Mouse (Mus musculus) limb, embryonic 14.5 days (tissue): ENCODE results near the gene Crkl. TPM values are rescaled to one million over a fixed set of nuclear protein-coding genes. Genes with fewer than 3 reads are reported as not detected.

Source experiments
- ATAC-seq: fragments of 200-750 bp; cut with Nextera tagmentation; 2 replicates; pipeline ENCODE4 v1.8.0; 2017; ENCODE audit warnings: low read depth, moderate number of reproducible peaks, moderate TSS enrichment; ENCODE audit not compliant: low FRiP score
- DNase-seq: peaks from one replicate; pipeline ENCODE4 v3.0.0-alpha.2; 2015; ENCODE audit warnings: low spot score
- H3K27ac ChIP-seq: fragments of 300-500 bp; sonication (generic); replicated peaks from 2 replicates; pipeline ENCODE4 v1.5.1; 2014; ENCODE audit warnings: low read depth, mild to moderate bottlenecking, low read length, moderate library complexity, mixed read lengths
- H3K27me3 ChIP-seq: fragments of 300-500 bp; sonication (generic); 2 replicates; pipeline ENCODE4 v1.6.1; 2014; ENCODE audit warnings: low read length, mixed read lengths; ENCODE audit not compliant: control insufficient read depth, insufficient read depth
- H3K36me3 ChIP-seq: fragments of 300-500 bp; sonication (generic); 2 replicates; pipeline ENCODE4 v1.6.1; 2014; ENCODE audit warnings: mild to moderate bottlenecking, low read length, moderate library complexity, mixed read lengths; ENCODE audit not compliant: control insufficient read depth, insufficient read depth
- H3K4me1 ChIP-seq: fragments of 300-500 bp; sonication (generic); 2 replicates; pipeline ENCODE4 v1.6.1; 2014; ENCODE audit warnings: antibody characterized with exemption, low read length, mixed read lengths; ENCODE audit not compliant: control insufficient read depth, insufficient read depth
- H3K4me2 ChIP-seq: fragments of 300-500 bp; sonication (generic); replicated peaks from 2 replicates; pipeline ENCODE4 v1.6.1; 2014; ENCODE audit warnings: low read depth, mild to moderate bottlenecking, low read length, moderate library complexity; ENCODE audit not compliant: severe bottlenecking
- H3K4me3 ChIP-seq: fragments of 300-500 bp; sonication (generic); replicated peaks from 2 replicates; pipeline ENCODE4 v1.5.1; 2014; ENCODE audit warnings: low read length
- H3K9ac ChIP-seq: fragments of 300-500 bp; sonication (generic); 2 replicates; pipeline ENCODE4 v1.6.1; 2014; ENCODE audit warnings: mild to moderate bottlenecking, low read depth, low read length, moderate library complexity; ENCODE audit not compliant: severe bottlenecking
- H3K9me3 ChIP-seq: fragments of 300-500 bp; sonication (generic); 2 replicates; pipeline ENCODE4 v1.6.1; 2016; ENCODE audit warnings: low read length; ENCODE audit not compliant: control insufficient read depth
- POLR2A ChIP-seq: fragments of 200-500 bp; IDR thresholded peaks from 2 replicates; pipeline ENCODE4 v1.8.0; 2012; ENCODE audit warnings: inconsistent platforms, mild to moderate bottlenecking, moderate library complexity, borderline replicate concordance; ENCODE audit not compliant: insufficient read depth, insufficient read length; ENCODE audit errors: extremely low read depth
- WGBS: fragments of 180-500 bp; shearing (Covaris S2); extraction: QIAGEN DNeasy Blood & Tissue Kit; methylation state at CpG from one replicate; pipeline ENCODE4 v1.1.7; 2014; 5-methylcytosine and 5-hydroxymethylcytosine counted together
- polyA plus RNA-seq, 2 experiments: library from polyadenylated mRNA; depleted of rRNA in 1 of 2; stranded (reverse) in 1 of 2; unstranded in 1 of 2; fragments of >200 nt; fragmentation: Nextera tagmentation in 1 of 2; extraction: Ambion mirVana in 1 of 2; gene quantifications; 2 replicates each; pipeline versions ENCODE4 v1.2.1 to v1.2.3; 2012 to 2014

Crkl gene
- 36.6 and 65.3 TPM in 2 replicates for polyA plus RNA-seq (2012; rRNA removed)
- 62.9 and 70.7 TPM in 2 replicates for polyA plus RNA-seq (2014; fragmentation: Nextera tagmentation; extraction: Ambion mirVana)

GRCm38 (mm10) chr16:17451541-17452372 lies at the start of gene Crkl:
Gene Crkl (plus strand): TSS chr16:17451987.
- peak within 1 kb of the TSS; percentile 93 for H3K4me3 ChIP-seq
- peak within 1 kb of the TSS; percentile 90 for H3K27ac ChIP-seq
- peaks cover 14% of the 10 kb centered on the region for H3K4me1 ChIP-seq
- H3K4me2 ChIP-seq, result peak within 1 kb of the TSS; percentile 90
- no peaks in the 10 kb centered on the region for H3K9me3 ChIP-seq
- peak; percentile 92; the same call in 1 of the 2 replicates for TF ChIP-seq POLR2A
- peak; percentile 99 for DNase-seq
- no peaks in the 10 kb centered on the region for H3K27me3 ChIP-seq
- peak; percentile 98 for ATAC-seq
- under 1% methylated on average over 56 of the region's 63 CpGs for WGBS
- peak within 1 kb of the TSS; percentile 89 for H3K9ac ChIP-seq
- H3K36me3 ChIP-seq, result peaks cover 11% of the 10 kb centered on the region

- peaks cover 8% of the 10 kb centered on the region; the same call in 1 of the 2 replicates for H3K4me1 ChIP-seq
- ATAC-seq (no peak), DNase-seq (no peak)
- no peak for TF ChIP-seq POLR2A
- H3K27me3 ChIP-seq, result no peaks in the 10 kb centered on the region
- no peaks in the 10 kb centered on the region for H3K9me3 ChIP-seq
- no peak overlapping the region for H3K9ac ChIP-seq
- H3K4me3 ChIP-seq, result no peak overlapping the region
- WGBS, result 84% methylated on average over 1 of the region's 1 CpGs
- H3K4me2 ChIP-seq, result no peak overlapping the region
- no peak overlapping the region for H3K27ac ChIP-seq
- H3K36me3 ChIP-seq, result peaks cover 3% of the 10 kb centered on the region; the same call in 1 of the 2 replicates
Measured at GRCm38 (mm10) chr16:17402855-17403254, 48.9 kb upstream of the Crkl start.

GRCm38 (mm10) chr16:17405271-17405696 lies 46.5 kb upstream of the Crkl start:
- Histone ChIP-seq H3K27ac (peak overlapping the region; percentile 73), H3K4me3 (peak overlapping the region; percentile 80), H3K9ac (peak overlapping the region; percentile 79), H3K4me2 (peak overlapping the region; percentile 65), H3K36me3 (peaks cover 3% of the 10 kb centered on the region; the same call in 1 of the 2 replicates), H3K9me3 (no peaks in the 10 kb centered on the region), H3K27me3 (no peaks in the 10 kb centered on the region), H3K4me1 (peaks cover 8% of the 10 kb centered on the region; the same call in 1 of the 2 replicates)
- no peak for TF ChIP-seq POLR2A
- DNase-seq (peak; percentile 34), ATAC-seq (peak; percentile 79)
- WGBS, result under 1% methylated on average over 20 of the region's 22 CpGs

GRCm38 (mm10) chr16:17405736-17406443 lies 45.9 kb upstream of the Crkl start, which contains the start of the genes Snap29 and Pi4ka:
Gene Snap29 (plus strand): TSS chr16:17405986.
Gene Pi4ka (minus strand): TSS chr16:17406314.
- 1% methylated on average over 42 of the region's 69 CpGs for WGBS
- Histone ChIP-seq H3K9ac (peak within 1 kb of the TSS; percentile 79), H3K9me3 (no peaks in the 10 kb centered on the region), H3K27ac (peak within 1 kb of the TSS; percentile 73), H3K4me1 (peaks cover 8% of the 10 kb centered on the region; the same call in 1 of the 2 replicates), H3K4me3 (peak within 1 kb of the TSS; percentile 80), H3K36me3 (peaks cover 3% of the 10 kb centered on the region; the same call in 1 of the 2 replicates), H3K27me3 (no peaks in the 10 kb centered on the region), H3K4me2 (peak within 1 kb of the TSS; percentile 65)
- TF ChIP-seq POLR2A, result 0 out of 2 replicates have a peak, but pooled peaks have one; percentile 30
- DNase-seq (peak; percentile 98), ATAC-seq (peak; percentile 96)
